Mouse (Mus musculus) cerebellum, adult 2 months (tissue): ENCODE results near the gene 1700113H08Rik. TPM values are rescaled to one million over a fixed set of nuclear protein-coding genes. Genes with fewer than 3 reads are reported as not detected.

Experiments
- DNase-seq, 2 experiments: peaks; one replicate each; pipeline ENCODE4 v3.0.0; 2021
- H3K27ac ChIP-seq: fragments of 200-500 bp; 2 replicates; pipeline ENCODE4 v1.5.1; 2012; ENCODE audit warnings: low read length, control low read depth, inconsistent platforms; ENCODE audit not compliant: insufficient read depth
- H3K27me3 ChIP-seq: fragments of 200-500 bp; 2 replicates; pipeline ENCODE4 v1.6.1; 2012; ENCODE audit warnings: inconsistent platforms, mild to moderate bottlenecking, low read length, moderate library complexity; ENCODE audit not compliant: control insufficient read depth, insufficient read depth
- H3K4me1 ChIP-seq: fragments of 200-500 bp; 2 replicates; pipeline ENCODE4 v1.6.1; 2011; ENCODE audit warnings: low read length; ENCODE audit not compliant: control insufficient read depth, insufficient read depth
- H3K4me3 ChIP-seq: fragments of 200-500 bp; replicated peaks from 2 replicates; pipeline ENCODE3; 2011; ENCODE audit warnings: mild to moderate bottlenecking, low read depth, low read length, control low read depth; ENCODE audit not compliant: insufficient read depth
- CTCF ChIP-seq: fragments of 200-500 bp; IDR thresholded peaks from 2 replicates; pipeline ENCODE4 v1.5.1; 2011; ENCODE audit warnings: low read depth, mild to moderate bottlenecking, control low read depth, low read length, moderate library complexity, borderline replicate concordance; ENCODE audit not compliant: insufficient read depth
- POLR2A ChIP-seq: fragments of 200-500 bp; IDR thresholded peaks from 2 replicates; pipeline ENCODE4 v1.6.1; 2011; ENCODE audit warnings: low read length, control low read depth, borderline replicate concordance; ENCODE audit not compliant: insufficient read depth
- WGBS: fragments of 180-500 bp; shearing (Covaris S2); methylation state at CpG from one replicate; pipeline ENCODE4 v1.1.7; 2018; 5-methylcytosine and 5-hydroxymethylcytosine counted together
- polyA plus RNA-seq: library from polyadenylated mRNA; depleted of rRNA; stranded (reverse); fragments of >200 nt; gene quantifications from 2 replicates; pipeline ENCODE4 v1.2.3, GENCODE M21; 2012; rRNA removed

1700113H08Rik gene
- not detected in 2 replicates for polyA plus RNA-seq

DNA sequence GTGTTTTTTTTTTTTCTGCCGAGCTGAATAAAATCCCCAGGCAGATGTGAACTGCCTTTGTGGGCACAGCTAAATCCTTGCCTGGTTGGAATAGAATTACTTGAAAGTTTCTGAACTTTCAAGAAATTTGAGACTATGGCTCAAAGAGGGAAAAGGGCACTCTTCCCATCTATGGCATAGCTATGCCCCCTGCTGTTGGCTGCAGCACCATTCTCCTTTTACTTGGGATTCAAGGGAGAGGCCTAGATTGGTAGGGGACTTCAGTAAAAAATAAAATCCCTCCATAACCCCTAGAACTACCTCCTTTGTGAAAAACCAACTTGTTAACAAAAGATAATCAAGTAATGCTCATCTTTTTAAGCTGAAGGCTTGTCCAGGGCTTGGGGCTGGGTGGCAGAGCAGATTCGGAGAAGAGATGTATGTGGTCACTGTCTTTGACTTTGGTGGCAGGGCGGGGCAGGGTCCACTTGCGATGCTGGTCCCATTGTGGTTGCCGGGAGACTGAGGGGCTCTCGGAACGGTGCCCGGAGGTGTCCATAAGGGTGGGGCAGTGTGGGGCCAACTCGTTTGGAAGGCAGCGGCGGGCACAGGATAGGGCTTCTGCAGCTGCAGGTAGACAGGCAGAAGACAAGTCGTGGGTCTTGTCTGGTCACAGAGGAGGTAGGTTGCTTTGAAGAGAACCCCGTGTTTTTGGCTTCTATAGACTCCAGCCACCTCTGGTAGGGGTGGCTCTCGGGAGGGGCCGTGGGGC lies at the start of gene 1700113H08Rik:
Gene 1700113H08Rik, plus strand, starts transcription at position 546 of the 751 bp plus-strand sequence.
- H3K27me3 ChIP-seq, result no peaks in the 10 kb centered on the region
- no peak for TF ChIP-seq CTCF
- TF ChIP-seq POLR2A, result no peak
- no peaks in the 10 kb centered on the region for H3K4me1 ChIP-seq
- DNase-seq, result no peak
- 20% methylated on average over 15 of the region's 15 CpGs for WGBS
- no peak within 1 kb of the TSS for H3K27ac ChIP-seq
- H3K4me3 ChIP-seq, result peak within 1 kb of the TSS; percentile 40

DNA sequence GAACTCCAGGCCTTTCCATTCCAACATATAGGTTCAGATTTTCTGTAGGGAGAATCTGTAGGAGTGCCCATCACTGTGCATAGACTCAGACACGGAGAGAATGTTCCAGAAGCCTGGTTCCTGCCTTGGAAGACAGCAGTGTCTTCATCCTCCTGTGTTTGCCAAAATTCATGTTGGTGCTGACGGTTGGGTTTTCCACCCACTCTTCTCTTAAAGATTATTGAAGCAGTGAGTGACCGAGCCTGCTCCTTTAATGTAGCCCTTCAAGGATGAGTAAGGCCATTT lies 49.7 kb upstream of the 1700113H08Rik start:
- Histone ChIP-seq H3K4me1 (peaks cover 4% of the 10 kb centered on the region; the same call in 1 of the 2 replicates), H3K4me3 (no peak overlapping the region), H3K27ac (no peak overlapping the region), H3K27me3 (no peaks in the 10 kb centered on the region)
- TF ChIP-seq CTCF, result no peak
- no peak for TF ChIP-seq POLR2A
- WGBS, result 19% methylated on average over 3 of the region's 3 CpGs
- no peak for DNase-seq

DNA sequence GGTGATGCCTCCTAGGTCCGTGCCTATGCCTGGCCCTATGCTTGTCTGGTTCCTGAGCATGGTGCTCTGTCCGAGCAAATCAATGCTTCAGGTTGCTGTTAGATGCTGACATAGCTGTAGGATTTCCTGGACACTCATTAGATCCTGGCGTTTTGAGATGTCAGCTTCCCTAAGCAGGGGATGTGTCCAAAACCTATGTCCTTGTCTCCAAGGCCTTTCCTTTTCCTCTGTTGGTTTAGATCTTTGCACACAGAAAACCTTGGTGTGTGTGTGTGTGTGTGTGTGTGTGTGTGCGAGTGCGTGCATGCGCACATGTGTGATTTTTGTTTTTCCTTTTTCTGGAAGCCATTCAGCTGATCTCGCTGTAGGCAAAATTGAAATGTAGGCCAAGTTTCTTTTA lies 45.8 kb upstream of the 1700113H08Rik start:
- Histone ChIP-seq H3K27me3 (no peaks in the 10 kb centered on the region), H3K27ac (no peak overlapping the region), H3K4me1 (peaks cover 2% of the 10 kb centered on the region; the same call in 1 of the 2 replicates), H3K4me3 (no peak overlapping the region)
- no peak for DNase-seq
- TF ChIP-seq POLR2A (no peak), CTCF (no peak)
- WGBS, result 90% methylated on average over 7 of the region's 7 CpGs

DNA sequence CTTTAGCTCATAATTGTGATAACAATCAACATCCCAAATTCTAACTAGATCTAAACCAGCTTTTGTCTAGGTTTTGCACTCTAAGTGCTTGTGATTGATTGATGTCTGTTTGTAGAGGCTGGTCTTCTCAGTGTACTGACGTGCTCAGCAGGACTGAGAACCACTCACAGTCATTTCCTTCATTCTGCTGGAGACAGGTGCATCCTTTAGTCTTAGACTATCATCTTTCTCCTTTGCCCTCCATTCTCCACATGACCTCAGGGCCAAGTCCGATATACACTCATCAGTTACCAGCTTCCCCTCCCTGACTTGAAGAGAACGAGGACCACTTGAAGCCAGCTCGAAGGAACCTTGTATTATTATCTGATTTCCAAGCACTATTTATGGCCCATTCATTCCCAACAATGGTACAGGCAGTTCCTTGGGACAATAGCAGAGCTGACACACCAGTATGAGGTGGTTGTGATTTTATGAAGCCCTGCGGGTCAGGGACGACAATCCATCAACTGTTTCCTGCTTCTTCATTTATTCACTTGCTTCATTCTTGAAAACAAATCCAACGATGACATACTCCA lies 43.4 kb upstream of the 1700113H08Rik start:
- TF ChIP-seq POLR2A, result no peak
- no peak for TF ChIP-seq CTCF
- Histone ChIP-seq H3K27me3 (no peaks in the 10 kb centered on the region), H3K27ac (no peak overlapping the region), H3K4me3 (no peak overlapping the region), H3K4me1 (no peaks in the 10 kb centered on the region)
- no peak for DNase-seq
- 80% methylated on average over 7 of the region's 7 CpGs for WGBS

DNA sequence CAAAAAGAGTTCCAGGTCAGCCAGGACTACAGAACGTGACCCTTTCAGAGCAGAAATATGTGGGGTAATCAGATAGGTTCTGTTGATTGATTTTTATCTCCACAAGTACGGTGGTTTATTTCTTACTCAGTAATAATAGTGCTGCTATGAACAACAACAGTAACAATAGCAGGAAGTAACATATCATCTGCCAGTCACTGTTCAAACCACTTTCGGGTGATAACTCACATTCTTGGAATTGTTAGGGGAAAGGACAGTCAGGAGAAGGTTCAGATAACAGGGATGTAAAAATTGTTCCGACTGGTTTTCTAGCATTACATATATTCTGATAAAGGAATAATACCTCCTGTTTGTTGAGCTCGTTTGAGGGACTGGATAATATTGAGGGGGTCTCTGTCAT lies 42.4 kb upstream of the 1700113H08Rik start:
- TF ChIP-seq CTCF (no peak), POLR2A (no peak)
- 78% methylated on average over 5 of the region's 5 CpGs for WGBS
- Histone ChIP-seq H3K4me3 (no peak overlapping the region), H3K4me1 (no peaks in the 10 kb centered on the region), H3K27me3 (no peaks in the 10 kb centered on the region), H3K27ac (no peak overlapping the region)
- no peak for DNase-seq

DNA sequence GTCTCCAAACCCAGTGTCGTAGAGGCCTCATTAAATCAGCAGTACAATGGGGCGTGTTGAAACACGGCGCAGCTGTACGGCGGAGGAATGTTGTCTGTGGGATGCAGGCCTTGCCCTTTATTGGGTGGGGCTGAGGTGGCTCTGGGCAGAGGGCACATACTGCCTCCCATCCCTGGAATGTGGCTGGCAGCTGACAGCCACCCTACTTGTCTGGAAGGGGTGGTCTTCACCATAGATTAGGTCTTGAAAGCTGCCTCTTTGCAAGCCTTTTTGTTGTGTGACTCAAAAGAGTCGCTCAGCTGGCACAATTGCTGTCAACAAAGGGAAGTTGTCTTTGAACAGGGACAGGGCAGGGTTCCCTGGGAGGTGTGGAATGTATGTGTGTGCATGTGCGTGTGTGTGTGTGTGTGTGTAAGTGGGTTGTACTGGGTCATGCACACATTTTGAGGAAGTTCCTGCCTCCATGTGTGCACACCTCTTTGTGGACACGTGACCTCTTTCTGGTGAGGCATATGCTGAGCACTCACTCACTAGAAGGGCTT lies 41.6 kb upstream of the 1700113H08Rik start:
- TF ChIP-seq POLR2A (no peak), CTCF (no peak)

DNA sequence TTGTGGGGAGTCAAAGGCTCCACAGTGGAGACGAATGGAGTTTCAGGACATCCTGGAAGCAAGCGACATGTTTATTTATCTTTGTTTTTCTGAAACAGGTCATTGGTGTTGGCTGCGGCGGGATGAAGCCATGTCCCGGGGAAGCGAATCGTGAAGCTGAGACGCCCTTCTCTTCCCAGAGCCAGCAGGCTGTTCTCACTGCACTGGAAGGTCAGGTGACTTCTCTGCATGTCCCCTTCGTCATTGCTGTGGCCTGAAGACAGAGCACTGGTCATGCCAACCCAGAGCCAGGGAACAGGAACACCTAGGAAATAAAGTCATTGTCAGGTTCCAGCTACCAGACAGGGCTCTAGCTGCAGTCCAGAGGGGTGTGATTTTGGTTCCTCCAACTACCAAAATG lies 39.0 kb upstream of the 1700113H08Rik start:
- no peak overlapping the region for H3K27ac ChIP-seq
- 67% methylated on average over 9 of the region's 9 CpGs for WGBS
- TF ChIP-seq CTCF, result no peak
- TF ChIP-seq POLR2A, result no peak
- no peak overlapping the region for H3K4me3 ChIP-seq
- DNase-seq, result no peak
- no peaks in the 10 kb centered on the region for H3K27me3 ChIP-seq
- no peaks in the 10 kb centered on the region for H3K4me1 ChIP-seq

More for the DNA sequence above, 41.6 kb upstream of the 1700113H08Rik start:
- Histone ChIP-seq H3K4me3 (no peak overlapping the region), H3K27ac (no peak overlapping the region), H3K4me1 (no peaks in the 10 kb centered on the region), H3K27me3 (no peaks in the 10 kb centered on the region)
- WGBS, result 34% methylated on average over 9 of the region's 9 CpGs
- no peak for DNase-seq

DNA sequence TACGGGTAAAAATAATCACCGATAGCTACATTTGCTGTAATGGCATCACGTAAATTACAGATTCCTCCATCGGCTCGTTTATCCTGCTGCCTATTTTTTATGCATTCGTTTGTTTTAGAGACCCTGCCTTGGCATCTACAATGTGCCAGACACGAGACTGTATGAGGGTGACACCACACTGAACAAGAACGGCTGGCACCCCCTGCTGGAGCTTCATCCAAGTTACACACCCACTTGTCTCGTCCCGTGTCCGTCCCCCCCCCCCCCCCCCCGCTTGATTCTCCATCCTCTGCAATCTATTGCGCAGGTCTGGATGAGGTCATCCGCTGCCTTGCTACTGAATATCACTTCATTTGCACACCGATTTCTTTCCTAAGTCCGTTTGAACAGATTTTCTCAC lies 37.1 kb upstream of the 1700113H08Rik start:
- no peak for TF ChIP-seq CTCF
- TF ChIP-seq POLR2A, result no peak
- no peaks in the 10 kb centered on the region for H3K27me3 ChIP-seq
- no peaks in the 10 kb centered on the region for H3K4me1 ChIP-seq
- H3K27ac ChIP-seq, result no peak overlapping the region
- no peak overlapping the region for H3K4me3 ChIP-seq
- peak; percentile 18 to 25 for DNase-seq
- WGBS, result 54% methylated on average over 16 of the region's 16 CpGs
